Mouse (Mus musculus) kidney, postnatal 0 days (tissue): ENCODE measurements around the gene Slc13a3. TPM values are rescaled to one million over a fixed set of nuclear protein-coding genes. Genes with fewer than 3 reads are reported as not detected.

Experiments
- ATAC-seq: fragments of 200-750 bp; cut with Nextera tagmentation; replicated peaks from 2 replicates; pipeline ENCODE4 v1.8.0; 2017; ENCODE audit warnings: low read depth, moderate number of reproducible peaks, moderate TSS enrichment, moderate library complexity; ENCODE audit not compliant: low FRiP score
- DNase-seq: peaks from one replicate; pipeline ENCODE4 v3.0.0-alpha.2; 2016; ENCODE audit warnings: low spot score
- H3K27ac ChIP-seq: fragments of 300-500 bp; sonication (generic); 2 replicates; pipeline ENCODE4 v1.5.1; 2014; ENCODE audit warnings: mild to moderate bottlenecking
- H3K27me3 ChIP-seq: fragments of 300-500 bp; sonication (generic); 2 replicates; pipeline ENCODE4 v1.6.1; 2014; ENCODE audit warnings: low read length, mixed read lengths; ENCODE audit not compliant: insufficient read depth
- H3K36me3 ChIP-seq: fragments of 300-500 bp; sonication (generic); 2 replicates; pipeline ENCODE4 v1.6.1; 2014; ENCODE audit warnings: low read length, mixed read lengths; ENCODE audit not compliant: insufficient read depth
- H3K4me1 ChIP-seq: fragments of 300-500 bp; sonication (generic); replicated peaks from 2 replicates; pipeline ENCODE4 v1.6.1; 2014; ENCODE audit warnings: antibody characterized with exemption, low read length, mixed read lengths; ENCODE audit not compliant: insufficient read depth
- H3K4me2 ChIP-seq: fragments of 300-500 bp; sonication (generic); 2 replicates; pipeline ENCODE4 v1.6.1; 2014; ENCODE audit warnings: mild to moderate bottlenecking, low read length, moderate library complexity, mixed read lengths
- H3K4me3 ChIP-seq: fragments of 300-500 bp; sonication (generic); replicated peaks from 2 replicates; pipeline ENCODE4 v1.5.1; 2014; ENCODE audit warnings: low read depth, low read length
- H3K9ac ChIP-seq: fragments of 300-500 bp; sonication (generic); 2 replicates; pipeline ENCODE4 v1.6.1; 2014; ENCODE audit warnings: low read depth, low read length
- H3K9me3 ChIP-seq: fragments of 300-500 bp; sonication (generic); replicated peaks from 2 replicates; pipeline ENCODE4 v1.6.1; 2016; ENCODE audit warnings: low read length, inconsistent platforms, mixed read lengths
- CTCF ChIP-seq: IDR thresholded peaks from 2 replicates; pipeline ENCODE4 v1.5.1; 2016; ENCODE audit warnings: antibody characterized with exemption, low read depth, mild to moderate bottlenecking, moderate library complexity
- WGBS: fragments of 180-500 bp; shearing (Covaris S2); extraction: QIAGEN DNeasy Blood & Tissue Kit; methylation state at CpG from one replicate; pipeline ENCODE4 v1.1.7; 2014; 5-methylcytosine and 5-hydroxymethylcytosine counted together
- polyA plus RNA-seq: library from polyadenylated mRNA; unstranded; fragments of >200 nt; fragmentation: Nextera tagmentation; extraction: Ambion mirVana; gene quantifications from 2 replicates; pipeline ENCODE4 v1.2.1, GENCODE M21; 2015

Gene Slc13a3
- polyA plus RNA-seq, 1 experiment from 2014 or later = 8.3 TPM

- Histone ChIP-seq H3K4me3 (no peak overlapping the region), H3K9me3 (no peaks in the 10 kb centered on the region), H3K27me3 (no peaks in the 10 kb centered on the region), H3K9ac (no peak overlapping the region), H3K4me1 (no peaks in the 10 kb centered on the region), H3K4me2 (no peak overlapping the region), H3K27ac (no peak overlapping the region), H3K36me3 (0 out of 2 replicates have a peak, but pooled peaks cover under 1% of the 10 kb centered on the region)
- 46% methylated on average over 6 of the region's 6 CpGs for WGBS
- no peak for TF ChIP-seq CTCF
- DNase-seq (no peak), ATAC-seq (no peak)
Measured at GRCm38 (mm10) chr2:165484152-165484551, 11.1 kb upstream of the Slc13a3 start.

DNA sequence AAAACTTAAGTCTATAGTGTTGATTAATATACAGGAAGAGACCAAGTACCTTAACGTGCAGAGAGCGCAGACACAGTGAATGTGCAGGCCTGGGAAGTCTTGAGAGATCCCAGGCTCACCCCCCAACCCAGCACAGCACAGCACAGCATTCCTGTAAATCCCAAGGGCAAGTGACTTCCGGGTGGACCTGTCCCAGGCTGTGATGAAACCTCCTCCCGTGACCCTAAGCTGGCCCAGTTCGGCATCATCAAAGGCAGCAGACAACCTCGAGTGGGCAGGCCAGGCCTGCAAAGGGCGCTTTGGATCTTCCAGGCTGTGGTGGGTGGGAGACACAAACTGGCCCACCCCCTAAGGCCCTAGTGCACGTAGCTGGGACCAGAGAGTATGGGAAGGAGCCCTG lies 9.0 kb upstream of the Slc13a3 start:
- no peak overlapping the region for H3K4me3 ChIP-seq
- WGBS = 44% methylated on average over 8 of the region's 8 CpGs
- no peak for TF ChIP-seq CTCF
- no peaks in the 10 kb centered on the region for H3K9me3 ChIP-seq
- no peak for ATAC-seq
- H3K27me3 ChIP-seq = no peaks in the 10 kb centered on the region
- no peaks in the 10 kb centered on the region for H3K36me3 ChIP-seq
- no peak for DNase-seq
- no peak overlapping the region for H3K27ac ChIP-seq
- no peak overlapping the region for H3K9ac ChIP-seq
- H3K4me1 ChIP-seq = no peaks in the 10 kb centered on the region
- no peak overlapping the region for H3K4me2 ChIP-seq

DNA sequence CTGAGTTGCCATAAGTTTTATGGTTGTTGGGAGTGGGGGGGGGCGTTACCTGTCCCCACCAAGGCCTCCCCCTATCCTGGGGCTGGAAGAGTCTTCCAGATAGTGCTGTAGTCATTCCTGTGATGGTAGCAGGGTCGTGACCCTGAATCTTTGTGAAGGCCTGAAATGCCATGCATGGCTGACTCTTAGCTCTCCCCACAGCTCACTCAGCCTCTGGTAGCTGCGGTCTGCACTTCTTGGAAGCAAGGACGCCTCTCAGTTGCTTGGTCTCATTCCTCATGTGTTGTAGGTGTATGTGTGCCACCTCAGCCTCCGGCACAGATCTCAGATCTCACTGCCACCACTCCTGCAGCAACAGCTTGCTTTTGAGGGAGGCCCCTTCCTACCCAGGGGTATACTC lies 2.8 kb upstream of the Slc13a3 start:
- Histone ChIP-seq H3K4me3 (no peak overlapping the region), H3K27ac (no peak overlapping the region), H3K4me2 (no peak overlapping the region), H3K4me1 (no peaks in the 10 kb centered on the region; the same call in 1 of the 2 replicates), H3K9me3 (no peaks in the 10 kb centered on the region), H3K9ac (no peak overlapping the region), H3K36me3 (no peaks in the 10 kb centered on the region), H3K27me3 (peaks cover 13% of the 10 kb centered on the region; the same call in 1 of the 2 replicates)
- 45% methylated on average over 5 of the region's 5 CpGs for WGBS
- ATAC-seq (0 out of 2 replicates have a peak, but pooled peaks have one; percentile 7), DNase-seq (no peak)
- no peak for TF ChIP-seq CTCF

- Histone ChIP-seq H3K4me3 (no peak overlapping the region), H3K27me3 (peaks cover 13% of the 10 kb centered on the region; the same call in 1 of the 2 replicates), H3K27ac (no peak overlapping the region), H3K9me3 (no peaks in the 10 kb centered on the region), H3K9ac (no peak overlapping the region), H3K4me2 (no peak overlapping the region), H3K36me3 (no peaks in the 10 kb centered on the region), H3K4me1 (no peaks in the 10 kb centered on the region; the same call in 1 of the 2 replicates)
- no peak for ATAC-seq
- no peak for TF ChIP-seq CTCF
- WGBS = 76% methylated on average over 7 of the region's 7 CpGs
- DNase-seq = no peak
Measured at GRCm38 (mm10) chr2:165475412-165475811, 2.4 kb upstream of the Slc13a3 start.

DNA sequence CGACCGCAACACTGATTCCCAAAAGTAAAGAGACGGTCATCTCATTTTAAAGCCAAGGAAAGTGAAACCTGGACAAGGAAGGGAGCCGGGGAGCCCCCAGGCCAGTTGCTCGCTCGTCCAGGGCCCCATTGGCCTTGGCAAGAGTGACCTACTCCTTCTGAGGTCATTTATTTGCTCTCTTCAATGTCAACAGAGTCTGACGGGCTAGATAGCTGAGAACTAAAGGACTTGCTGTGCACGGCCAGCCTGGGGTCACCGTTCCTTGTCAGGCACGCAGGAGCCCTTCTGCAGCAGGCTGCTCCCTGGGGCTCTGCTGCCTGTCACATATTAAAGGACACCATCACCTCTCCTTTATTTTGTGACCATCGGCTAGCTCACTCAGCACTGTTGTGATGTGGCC lies 1.1 kb downstream of the Slc13a3 start:
- Histone ChIP-seq H3K9ac (no peak overlapping the region), H3K27me3 (peaks cover 13% of the 10 kb centered on the region; the same call in 1 of the 2 replicates), H3K36me3 (no peaks in the 10 kb centered on the region), H3K4me1 (no peaks in the 10 kb centered on the region; the same call in 1 of the 2 replicates), H3K27ac (no peak overlapping the region), H3K4me2 (no peak overlapping the region), H3K9me3 (no peaks in the 10 kb centered on the region), H3K4me3 (no peak overlapping the region)
- no peak for TF ChIP-seq CTCF
- WGBS = 77% methylated on average over 11 of the region's 11 CpGs
- ATAC-seq (no peak), DNase-seq (no peak)

GRCm38 (mm10) chr2:165470167-165470566 lies 2.9 kb downstream of the Slc13a3 start:
- TF ChIP-seq CTCF = peak; percentile 52
- WGBS = 22% methylated on average over 5 of the region's 5 CpGs
- peak; percentile 65 for DNase-seq

More at GRCm38 (mm10) chr2:165470167-165470566, 2.9 kb downstream of the Slc13a3 start:
- no peak for ATAC-seq
- no peaks in the 10 kb centered on the region for H3K9me3 ChIP-seq
- H3K9ac ChIP-seq = no peak overlapping the region
- no peak overlapping the region for H3K27ac ChIP-seq
- no peak overlapping the region for H3K4me2 ChIP-seq
- peaks cover 13% of the 10 kb centered on the region; the same call in 1 of the 2 replicates for H3K27me3 ChIP-seq
- no peak overlapping the region for H3K4me3 ChIP-seq
- no peaks in the 10 kb centered on the region for H3K4me1 ChIP-seq
- no peaks in the 10 kb centered on the region for H3K36me3 ChIP-seq
